ENCODE assay signal across 1 mouse cellular context in the genomic region with DNA sequence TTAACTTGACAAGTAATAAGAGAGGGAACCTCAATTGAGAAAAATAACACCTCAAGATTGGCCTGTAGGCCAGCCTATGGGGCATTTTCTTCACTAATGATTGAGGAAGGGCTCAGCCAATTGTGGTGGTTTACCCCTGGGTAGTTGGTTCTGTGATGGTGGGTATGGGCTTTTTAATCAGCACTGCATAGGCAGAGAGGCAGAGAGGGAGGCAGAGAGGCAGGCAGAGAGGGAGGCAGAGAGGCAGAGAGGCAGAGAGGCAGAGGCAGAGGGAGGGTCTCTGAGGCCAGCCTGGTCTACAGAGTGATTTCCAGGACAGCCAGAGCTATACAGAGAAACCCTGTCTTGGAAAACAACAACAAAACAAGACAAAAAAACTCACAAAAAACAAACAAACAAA.
TF ChIP-seq lines count a peak whose summit lies in the region.

No protein-coding gene starts in this region.

TF ChIP-seq in CH12.LX, 34 proteins besides CTCF, POLR2A, EP300 and RAD21 (continued from another document):
- no peak for TF ChIP-seq UBTF (IDR thresholded peaks at IDR 0.05; ENCODE audit: low read depth, low read length)
- no peak for TF ChIP-seq POLR2AphosphoS2 (IDR thresholded peaks at IDR 0.05; ENCODE audit: low read depth, low read length)
- no peak for TF ChIP-seq ZC3H11A (IDR thresholded peaks at IDR 0.05; ENCODE audit: low read depth, low read length)
